Mouse (Mus musculus) heart, adult 2 months (tissue): ENCODE measurements around the gene Defb25.

Source experiments
- CTCF ChIP-seq: fragments of 200-600 bp; IDR thresholded peaks from 2 replicates; pipeline ENCODE4 v1.8.1; 2022; ENCODE audit warnings: antibody characterized with exemption, mild to moderate bottlenecking, moderate library complexity
- POLR2A ChIP-seq: fragments of 200-500 bp; IDR thresholded peaks from 2 replicates; pipeline ENCODE4 v1.6.1; 2011; ENCODE audit warnings: mild to moderate bottlenecking, low read depth, low read length, control low read depth; ENCODE audit not compliant: insufficient read depth

DNA sequence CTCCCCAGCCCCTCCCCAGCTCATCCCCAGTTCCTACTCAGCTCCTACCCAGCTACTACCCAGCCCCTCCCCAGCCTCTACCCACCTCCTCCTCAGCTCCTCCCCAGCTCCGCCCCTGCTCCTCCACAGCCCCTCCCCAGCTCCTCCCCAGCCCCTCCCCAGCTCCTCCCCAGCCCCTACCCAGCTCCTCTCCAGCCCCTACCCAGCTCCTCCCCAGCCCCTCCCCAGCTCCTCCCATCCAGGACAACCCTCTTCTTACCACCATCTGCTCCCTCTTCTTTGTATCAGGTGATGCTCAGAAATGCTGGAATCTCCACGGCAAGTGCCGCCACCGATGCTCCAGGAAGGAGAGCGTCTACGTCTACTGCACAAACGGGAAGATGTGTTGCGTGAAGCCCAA lies 10.7 kb downstream of the Defb25 start:
- TF ChIP-seq CTCF, result no peak
- no peak for TF ChIP-seq POLR2A
